Mouse (Mus musculus) heart, postnatal 0 days (tissue): ENCODE results near the gene Rfx6. TPM values are rescaled to one million over a fixed set of nuclear protein-coding genes. Genes with fewer than 3 reads are reported as not detected.
A peak's percentile ranks its signal among the peaks of the same experiment; 100 is the strongest.

ENCODE experiments used
- ATAC-seq: fragments of 200-750 bp; cut with Nextera tagmentation; 2 replicates; pipeline ENCODE4 v1.8.0; 2017; ENCODE audit warnings: low read depth, moderate number of reproducible peaks, moderate library complexity; ENCODE audit not compliant: insufficient read depth
- DNase-seq: peaks from one replicate; pipeline ENCODE4 v3.0.0-alpha.2; 2016; ENCODE audit warnings: low spot score
- H3K27ac ChIP-seq: fragments of 300-500 bp; sonication (generic); 2 replicates; pipeline ENCODE4 v1.5.1; 2014; ENCODE audit warnings: low read depth, mild to moderate bottlenecking
- H3K27me3 ChIP-seq: fragments of 300-500 bp; sonication (generic); 2 replicates; pipeline ENCODE4 v1.6.1; 2014; ENCODE audit warnings: low read length, mixed read lengths; ENCODE audit not compliant: control insufficient read depth, insufficient read depth
- H3K36me3 ChIP-seq: fragments of 300-500 bp; sonication (generic); replicated peaks from 2 replicates; pipeline ENCODE4 v1.6.1; 2014; ENCODE audit warnings: low read length, mixed read lengths; ENCODE audit not compliant: control insufficient read depth, insufficient read depth
- H3K4me1 ChIP-seq: fragments of 300-500 bp; sonication (generic); 2 replicates; pipeline ENCODE4 v1.6.1; 2014; ENCODE audit warnings: antibody characterized with exemption; ENCODE audit not compliant: control insufficient read depth, insufficient read depth
- H3K4me2 ChIP-seq: fragments of 300-500 bp; sonication (generic); 2 replicates; pipeline ENCODE4 v1.6.1; 2014; ENCODE audit warnings: low read depth, mild to moderate bottlenecking, low read length, moderate library complexity
- H3K4me3 ChIP-seq: fragments of 300-500 bp; sonication (generic); 2 replicates; pipeline ENCODE4 v1.5.1; 2014; ENCODE audit warnings: low read depth, low read length
- H3K9ac ChIP-seq: fragments of 300-500 bp; sonication (generic); replicated peaks from 2 replicates; pipeline ENCODE4 v1.6.1; 2014; ENCODE audit warnings: low read depth, low read length, mixed read lengths
- H3K9me3 ChIP-seq: fragments of 300-500 bp; sonication (generic); replicated peaks from 2 replicates; pipeline ENCODE4 v1.6.1; 2016; ENCODE audit warnings: low read length; ENCODE audit not compliant: control insufficient read depth
- CTCF ChIP-seq: IDR thresholded peaks from 2 replicates; pipeline ENCODE4 v1.5.1; 2016; ENCODE audit warnings: antibody characterized with exemption, control low read depth, low read depth
- EP300 ChIP-seq: IDR thresholded peaks from 2 replicates; pipeline ENCODE4 v1.6.1; 2016; ENCODE audit warnings: antibody characterized with exemption, low read depth
- WGBS: fragments of 180-500 bp; shearing (Covaris S2); extraction: QIAGEN DNeasy Blood & Tissue Kit; methylation state at CpG from one replicate; pipeline ENCODE4 v1.1.7; 2014; 5-methylcytosine and 5-hydroxymethylcytosine counted together
- polyA plus RNA-seq: library from polyadenylated mRNA; unstranded; fragments of >200 nt; fragmentation: Nextera tagmentation; extraction: Ambion mirVana; gene quantifications from 2 replicates; pipeline ENCODE4 v1.2.1, GENCODE M21; 2015
- total RNA-seq: library from RNA; depleted of rRNA; stranded (reverse); fragments of >200 nt; gene quantifications from 2 replicates; pipeline ENCODE4 v1.2.3, GENCODE M21; 2014; ENCODE audit warnings: low replicate concordance

The Rfx6 gene
- total and polyA plus RNA-seq, 2 experiments from 2014 or later, result not detected

- ATAC-seq, result no peak
- no peaks in the 10 kb centered on the region for H3K36me3 ChIP-seq
- no peaks in the 10 kb centered on the region for H3K4me1 ChIP-seq
- 69% methylated on average over 4 of the region's 4 CpGs for WGBS
- H3K4me2 ChIP-seq, result no peak overlapping the region
- H3K9me3 ChIP-seq, result no peaks in the 10 kb centered on the region
- DNase-seq, result no peak
- H3K4me3 ChIP-seq, result no peak overlapping the region
- no peaks in the 10 kb centered on the region for H3K27me3 ChIP-seq
- TF ChIP-seq EP300 (no peak), CTCF (no peak)
- H3K27ac ChIP-seq, result no peak overlapping the region
- H3K9ac ChIP-seq, result no peak overlapping the region
Measured at GRCm38 (mm10) chr10:51671583-51671982, 6.0 kb upstream of the Rfx6 start.

GRCm38 (mm10) chr10:51672082-51672779 is 5.3 kb upstream of the Rfx6 start:
- Histone ChIP-seq H3K27me3 (peaks cover 3% of the 10 kb centered on the region), H3K4me3 (no peak overlapping the region), H3K9ac (no peak overlapping the region), H3K27ac (no peak overlapping the region), H3K4me1 (no peaks in the 10 kb centered on the region), H3K4me2 (no peak overlapping the region), H3K36me3 (no peaks in the 10 kb centered on the region), H3K9me3 (no peaks in the 10 kb centered on the region)
- ATAC-seq, result no peak
- WGBS, result 19% methylated on average over 1 of the region's 1 CpGs
- TF ChIP-seq CTCF (no peak), EP300 (no peak)
- DNase-seq, result no peak

- Histone ChIP-seq H3K27ac (no peak overlapping the region), H3K4me3 (peak overlapping the region; percentile 40; the same call in 1 of the 2 replicates), H3K27me3 (peaks cover 17% of the 10 kb centered on the region), H3K9me3 (no peaks in the 10 kb centered on the region), H3K4me1 (peaks cover 4% of the 10 kb centered on the region; the same call in 1 of the 2 replicates), H3K4me2 (peak overlapping the region; percentile 67), H3K9ac (no peak overlapping the region), H3K36me3 (no peaks in the 10 kb centered on the region)
- no peak for ATAC-seq
- WGBS, result 9% methylated on average over 10 of the region's 10 CpGs
- DNase-seq, result no peak
- TF ChIP-seq EP300, result no peak
- no peak for TF ChIP-seq CTCF
Measured at GRCm38 (mm10) chr10:51678251-51678639, 689 bp downstream of the Rfx6 start.

GRCm38 (mm10) chr10:51720904-51721303 is 43.3 kb downstream of the Rfx6 start:
- TF ChIP-seq CTCF (no peak), EP300 (no peak)

GRCm38 (mm10) chr10:51761436-51761835 is 83.9 kb downstream of the Rfx6 start:
- DNase-seq, result no peak
- no peaks in the 10 kb centered on the region for H3K9me3 ChIP-seq
- 69% methylated on average over 5 of the region's 5 CpGs for WGBS
- H3K27me3 ChIP-seq, result no peaks in the 10 kb centered on the region
- H3K9ac ChIP-seq, result no peak overlapping the region
- H3K4me3 ChIP-seq, result no peak overlapping the region
- H3K36me3 ChIP-seq, result no peaks in the 10 kb centered on the region
- no peaks in the 10 kb centered on the region for H3K4me1 ChIP-seq
- no peak overlapping the region for H3K27ac ChIP-seq
- no peak for TF ChIP-seq CTCF
- no peak for TF ChIP-seq EP300
- ATAC-seq, result no peak
- H3K4me2 ChIP-seq, result no peak overlapping the region

More at GRCm38 (mm10) chr10:51720904-51721303, 43.3 kb downstream of the Rfx6 start:
- H3K4me3 ChIP-seq, result no peak overlapping the region
- H3K4me2 ChIP-seq, result no peak overlapping the region
- no peak overlapping the region for H3K27ac ChIP-seq
- H3K36me3 ChIP-seq, result no peaks in the 10 kb centered on the region
- 55% methylated on average over 3 of the region's 3 CpGs for WGBS
- H3K4me1 ChIP-seq, result no peaks in the 10 kb centered on the region
- no peak for DNase-seq
- H3K9me3 ChIP-seq, result no peaks in the 10 kb centered on the region
- no peak overlapping the region for H3K9ac ChIP-seq
- no peak for ATAC-seq
- no peaks in the 10 kb centered on the region for H3K27me3 ChIP-seq

- Histone ChIP-seq H3K9ac (no peak overlapping the region), H3K4me2 (no peak overlapping the region), H3K9me3 (no peaks in the 10 kb centered on the region), H3K36me3 (no peaks in the 10 kb centered on the region), H3K4me1 (no peaks in the 10 kb centered on the region), H3K27ac (no peak overlapping the region), H3K27me3 (no peaks in the 10 kb centered on the region), H3K4me3 (no peak overlapping the region)
- 79% methylated on average over 2 of the region's 2 CpGs for WGBS
- DNase-seq, result no peak
- TF ChIP-seq EP300, result no peak
- no peak for TF ChIP-seq CTCF
- no peak for ATAC-seq
Measured at GRCm38 (mm10) chr10:51763241-51763640, 85.7 kb downstream of the Rfx6 start.
